Mouse (Mus musculus) lung, embryonic 16.5 days (tissue): ENCODE results near the gene Lhb. TPM values are rescaled to one million over a fixed set of nuclear protein-coding genes. Genes with fewer than 3 reads are reported as not detected.

ENCODE experiments used
- ATAC-seq: fragments of 200-750 bp; cut with Nextera tagmentation; 2 replicates; pipeline ENCODE4 v1.8.0; 2017; ENCODE audit warnings: low read depth, mild to moderate bottlenecking, moderate library complexity
- H3K27ac ChIP-seq: fragments of 300-500 bp; sonication (generic); 2 replicates; pipeline ENCODE4 v1.5.1; 2014; ENCODE audit warnings: mild to moderate bottlenecking, control low read depth, low read length
- H3K27me3 ChIP-seq: fragments of 300-500 bp; sonication (generic); 2 replicates; pipeline ENCODE4 v1.6.1; 2014; ENCODE audit warnings: low read depth, low read length, mixed read lengths; ENCODE audit not compliant: control insufficient read depth, insufficient read depth
- H3K36me3 ChIP-seq: fragments of 300-500 bp; sonication (generic); 2 replicates; pipeline ENCODE4 v1.6.1; 2014; ENCODE audit warnings: low read length; ENCODE audit not compliant: control insufficient read depth, insufficient read depth
- H3K4me1 ChIP-seq: fragments of 300-500 bp; sonication (generic); replicated peaks from 2 replicates; pipeline ENCODE4 v1.6.1; 2014; ENCODE audit warnings: low read length, mixed read lengths; ENCODE audit not compliant: control insufficient read depth, insufficient read depth
- H3K4me2 ChIP-seq: fragments of 300-500 bp; sonication (generic); 2 replicates; pipeline ENCODE4 v1.6.1; 2014; ENCODE audit warnings: low read depth, low read length, control low read depth
- H3K4me3 ChIP-seq: fragments of 300-500 bp; sonication (generic); 2 replicates; pipeline ENCODE4 v1.5.1; 2014; ENCODE audit warnings: mild to moderate bottlenecking, low read length, control low read depth
- H3K9ac ChIP-seq: fragments of 300-500 bp; sonication (generic); 2 replicates; pipeline ENCODE4 v1.6.1; 2014; ENCODE audit warnings: low read length, control low read depth
- H3K9me3 ChIP-seq: fragments of 300-500 bp; sonication (generic); 2 replicates; pipeline ENCODE4 v1.6.1; 2016; ENCODE audit warnings: low read length; ENCODE audit not compliant: control insufficient read depth
- WGBS: fragments of 180-500 bp; shearing (Covaris S2); extraction: QIAGEN DNeasy Blood & Tissue Kit; methylation state at CpG from one replicate; pipeline ENCODE4 v1.1.7; 2014; 5-methylcytosine and 5-hydroxymethylcytosine counted together
- polyA plus RNA-seq: library from polyadenylated mRNA; unstranded; fragments of >200 nt; fragmentation: Nextera tagmentation; extraction: Ambion mirVana; gene quantifications from 2 replicates; pipeline ENCODE4 v1.2.1, GENCODE M21; 2015

The Lhb gene
- polyA plus RNA-seq, 1 experiment from 2014 or later: 3.3 TPM

DNA sequence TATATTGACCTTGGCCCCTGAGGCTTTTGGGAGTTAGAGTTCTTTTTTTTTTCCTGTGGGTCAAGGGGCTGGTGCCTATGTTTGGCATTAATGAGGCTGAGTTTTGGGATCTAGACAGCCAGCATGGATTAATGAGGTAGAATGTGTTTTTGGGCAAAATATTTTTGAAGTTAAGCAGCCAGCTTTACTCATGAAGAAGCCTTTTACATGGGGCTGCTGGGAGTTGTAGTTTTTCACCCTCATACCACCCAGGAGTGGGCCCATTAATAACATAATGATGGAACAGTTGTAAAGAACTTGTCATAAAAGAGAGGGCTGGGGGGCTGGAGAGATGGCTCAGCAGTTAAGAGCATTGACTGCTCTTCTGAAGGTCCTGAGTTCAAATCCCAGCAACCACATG is 26.0 kb downstream of the Lhb start:
- H3K9me3 ChIP-seq: no peaks in the 10 kb centered on the region
- H3K27ac ChIP-seq: no peak overlapping the region
- H3K9ac ChIP-seq: no peak overlapping the region
- H3K27me3 ChIP-seq: no peaks in the 10 kb centered on the region
- H3K4me2 ChIP-seq: no peak overlapping the region
- H3K36me3 ChIP-seq: peaks cover 39% of the 10 kb centered on the region
- no peak overlapping the region for H3K4me3 ChIP-seq
- H3K4me1 ChIP-seq: no peaks in the 10 kb centered on the region; the same call in 1 of the 2 replicates
- no peak for ATAC-seq

DNA sequence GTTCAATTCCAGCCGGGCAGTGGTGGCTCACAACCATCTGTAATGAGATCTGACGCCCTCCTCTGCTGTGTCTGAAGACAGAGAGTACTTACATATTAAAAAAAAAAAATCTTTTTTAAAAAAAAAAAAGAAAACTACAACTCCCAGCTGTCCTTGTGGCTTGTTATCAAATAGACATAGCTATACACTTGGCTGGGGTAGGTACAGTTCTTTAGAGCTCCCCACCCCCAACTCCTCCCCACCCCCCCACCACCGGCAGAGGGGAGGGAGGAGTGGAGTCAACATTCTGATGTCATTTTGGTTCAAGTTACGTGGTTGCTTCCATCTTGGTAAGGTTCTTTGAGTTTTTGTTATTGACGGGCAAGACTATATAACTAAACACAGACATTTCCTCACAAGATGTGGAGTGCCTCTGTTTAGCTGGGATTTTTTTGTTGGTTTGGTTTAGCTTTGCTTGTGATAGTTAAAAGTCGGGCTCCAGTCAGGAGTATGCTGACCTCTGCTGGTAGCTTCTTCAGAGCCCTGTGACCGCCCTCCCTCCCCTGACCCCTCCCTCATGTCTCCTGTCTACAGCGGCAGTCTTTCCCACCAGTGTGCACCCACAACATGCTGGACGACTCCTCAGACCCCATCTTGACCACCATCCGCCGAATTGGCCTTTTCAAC is 26.8 kb downstream of the Lhb start:
- no peaks in the 10 kb centered on the region for H3K9me3 ChIP-seq
- H3K4me3 ChIP-seq: no peak overlapping the region
- H3K27me3 ChIP-seq: no peaks in the 10 kb centered on the region
- WGBS: 30% methylated on average over 11 of the region's 11 CpGs
- H3K4me1 ChIP-seq: no peaks in the 10 kb centered on the region; the same call in 1 of the 2 replicates
- peaks cover 44% of the 10 kb centered on the region for H3K36me3 ChIP-seq
- no peak overlapping the region for H3K27ac ChIP-seq
- ATAC-seq: peak; percentile 41; the same call in 1 of the 2 replicates
- no peak overlapping the region for H3K4me2 ChIP-seq
- H3K9ac ChIP-seq: no peak overlapping the region

DNA sequence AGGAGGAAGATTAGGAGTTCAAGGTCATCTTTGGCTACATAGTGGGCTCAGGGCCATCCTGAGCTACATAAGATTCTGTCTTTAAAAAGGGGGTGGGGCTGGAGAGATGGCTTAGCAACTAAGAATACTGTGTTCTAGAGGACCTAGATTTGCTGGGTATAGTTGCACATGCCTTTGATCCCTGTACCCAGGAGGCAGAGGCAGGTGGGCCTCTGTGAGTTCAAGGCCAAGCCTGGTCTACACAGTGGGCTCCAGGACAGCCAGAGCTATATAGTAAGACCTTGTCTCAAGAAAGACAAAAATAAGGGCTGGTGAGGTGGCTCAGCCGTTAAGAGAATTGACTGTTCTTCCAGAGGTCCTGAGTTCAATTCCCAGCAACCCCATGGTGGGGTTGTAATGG is 29.4 kb downstream of the Lhb start:
- H3K9me3 ChIP-seq: no peaks in the 10 kb centered on the region
- WGBS: 83% methylated on average over 1 of the region's 1 CpGs
- ATAC-seq: no peak
- no peak overlapping the region for H3K9ac ChIP-seq
- no peaks in the 10 kb centered on the region; the same call in 1 of the 2 replicates for H3K4me1 ChIP-seq
- H3K27ac ChIP-seq: no peak overlapping the region
- peaks cover 40% of the 10 kb centered on the region for H3K36me3 ChIP-seq
- no peaks in the 10 kb centered on the region for H3K27me3 ChIP-seq
- H3K4me2 ChIP-seq: no peak overlapping the region
- H3K4me3 ChIP-seq: no peak overlapping the region

DNA sequence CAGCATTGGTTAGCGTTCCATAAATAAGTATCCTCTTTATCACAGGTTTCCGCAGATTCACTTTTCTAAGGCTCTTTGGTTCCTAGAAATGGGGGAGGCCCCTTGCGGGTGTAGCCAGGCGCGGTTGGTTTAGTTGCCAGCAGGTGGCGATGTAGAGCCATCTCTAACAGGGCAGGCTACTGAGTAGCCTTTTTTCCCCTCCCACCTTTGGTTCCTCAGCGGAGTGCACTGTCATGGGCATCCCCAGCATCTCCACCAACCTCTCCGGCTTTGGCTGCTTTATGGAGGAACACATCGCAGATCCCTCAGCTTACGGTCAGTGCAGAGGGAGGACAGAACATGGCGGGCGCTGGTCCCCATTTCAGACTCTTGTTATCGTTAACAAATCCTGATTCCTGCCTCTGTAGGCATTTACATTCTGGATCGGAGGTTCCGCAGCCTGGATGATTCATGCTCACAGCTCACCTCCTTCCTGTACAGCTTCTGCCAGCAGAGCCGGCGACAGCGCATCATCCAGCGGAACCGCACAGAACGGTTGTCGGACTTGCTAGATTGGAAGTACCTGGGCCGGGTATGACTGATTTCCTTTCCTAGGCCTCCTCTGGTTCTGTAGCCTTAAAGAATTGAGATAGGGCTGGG is 30.8 kb downstream of the Lhb start:
- no peak overlapping the region for H3K4me3 ChIP-seq
- peaks cover 38% of the 10 kb centered on the region for H3K36me3 ChIP-seq
- peaks cover under 1% of the 10 kb centered on the region; the same call in 1 of the 2 replicates for H3K4me1 ChIP-seq
- 53% methylated on average over 23 of the region's 23 CpGs for WGBS
- H3K27me3 ChIP-seq: no peaks in the 10 kb centered on the region
- H3K27ac ChIP-seq: no peak overlapping the region
- no peak overlapping the region for H3K4me2 ChIP-seq
- ATAC-seq: peak; percentile 77
- H3K9ac ChIP-seq: no peak overlapping the region
- no peaks in the 10 kb centered on the region for H3K9me3 ChIP-seq

DNA sequence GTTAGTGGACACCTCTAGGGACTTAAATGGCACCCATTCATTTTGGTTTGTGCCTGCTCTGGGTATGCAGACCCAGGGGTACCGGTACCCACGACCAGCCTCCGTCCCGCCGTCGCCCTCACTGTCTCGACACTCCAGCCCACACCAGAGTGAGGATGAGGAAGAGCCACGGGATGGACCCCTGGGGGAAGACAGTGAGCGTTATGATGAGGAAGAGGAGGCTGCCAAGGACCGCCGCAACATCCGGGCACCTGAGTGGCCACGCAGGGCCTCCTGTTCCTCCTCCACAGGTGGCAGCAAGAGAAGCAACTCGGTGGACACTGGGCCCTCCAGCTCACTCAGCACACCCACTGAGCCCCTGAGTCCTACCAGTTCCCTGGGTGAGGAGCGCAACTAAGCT is 34.4 kb downstream of the Lhb start:
- H3K9me3 ChIP-seq: no peaks in the 10 kb centered on the region
- H3K27me3 ChIP-seq: no peaks in the 10 kb centered on the region
- no peak overlapping the region for H3K4me2 ChIP-seq
- H3K4me3 ChIP-seq: no peak overlapping the region
- peaks cover 39% of the 10 kb centered on the region for H3K36me3 ChIP-seq
- 85% methylated on average over 15 of the region's 15 CpGs for WGBS
- no peak for ATAC-seq
- H3K27ac ChIP-seq: no peak overlapping the region
- no peak overlapping the region for H3K9ac ChIP-seq
- peaks cover 20% of the 10 kb centered on the region for H3K4me1 ChIP-seq

DNA sequence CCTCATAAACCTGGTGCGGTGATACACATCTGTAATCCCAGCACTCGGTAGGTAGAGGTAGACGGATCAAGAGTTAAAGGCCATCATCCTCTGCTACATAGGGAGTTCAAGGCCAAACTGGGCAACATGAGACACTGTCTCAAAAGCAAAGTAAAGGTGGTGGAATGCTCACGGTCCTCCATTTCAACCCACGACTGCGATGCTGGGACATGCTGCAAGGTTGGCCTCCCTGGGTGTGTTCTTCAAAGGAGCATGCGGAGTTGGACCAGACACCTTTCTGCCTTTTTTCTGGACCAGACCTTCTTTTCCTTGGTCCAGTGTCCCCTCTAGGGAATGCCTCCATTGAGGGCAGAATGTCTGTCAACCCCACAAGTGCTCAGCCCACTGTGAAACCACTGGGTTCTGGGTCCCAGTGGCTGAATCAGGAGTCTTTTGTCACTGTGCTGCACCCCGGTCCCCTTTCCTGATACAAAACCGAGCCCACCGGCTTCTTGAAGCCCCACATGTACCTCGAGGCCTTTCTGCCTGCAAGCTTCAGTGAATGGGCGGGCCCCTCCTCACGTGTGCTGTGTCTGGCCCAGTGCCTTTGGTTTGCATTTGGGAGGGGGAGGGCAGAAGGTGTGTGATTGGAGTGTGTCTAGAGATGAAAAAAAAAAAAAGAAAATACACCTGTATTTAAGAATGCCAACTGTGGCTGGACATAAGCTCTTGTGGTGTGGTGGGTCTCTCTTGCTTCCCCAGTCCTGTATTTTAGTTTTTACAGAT is 35.5 kb downstream of the Lhb start:
- peaks cover 32% of the 10 kb centered on the region for H3K4me1 ChIP-seq
- no peak for ATAC-seq
- H3K9ac ChIP-seq: no peak overlapping the region
- peaks cover 37% of the 10 kb centered on the region for H3K36me3 ChIP-seq
- H3K27ac ChIP-seq: no peak overlapping the region
- 69% methylated on average over 13 of the region's 13 CpGs for WGBS
- no peak overlapping the region for H3K4me2 ChIP-seq
- no peak overlapping the region for H3K4me3 ChIP-seq
- no peaks in the 10 kb centered on the region for H3K27me3 ChIP-seq
- no peaks in the 10 kb centered on the region for H3K9me3 ChIP-seq

DNA sequence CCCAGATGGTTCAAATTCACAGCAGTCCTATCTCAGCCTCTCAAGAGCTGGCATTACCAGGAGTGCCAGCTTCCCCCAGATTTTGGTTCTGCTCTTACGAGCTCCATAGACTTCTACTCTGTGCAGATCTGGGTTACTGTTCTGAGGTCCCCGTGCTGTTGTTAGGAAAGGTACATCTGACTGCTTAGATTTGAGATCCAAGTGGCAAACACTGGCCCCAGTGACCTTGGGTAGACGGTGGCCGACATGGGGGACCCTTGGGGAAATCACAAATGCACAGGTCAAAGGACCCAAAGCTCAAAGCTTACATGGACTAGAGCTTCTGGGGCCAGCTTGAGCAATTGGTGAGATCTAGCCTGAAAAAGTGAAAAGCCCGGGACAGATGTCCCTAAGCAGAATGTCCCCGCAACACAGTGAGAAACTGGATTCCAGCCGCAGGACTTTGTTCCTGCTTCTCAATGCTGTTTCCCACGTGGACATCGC is 36.1 kb downstream of the Lhb start:
- peaks cover 33% of the 10 kb centered on the region for H3K4me1 ChIP-seq
- no peak for ATAC-seq
- peaks cover 38% of the 10 kb centered on the region for H3K36me3 ChIP-seq
- peak overlapping the region; percentile 68; the same call in 1 of the 2 replicates for H3K4me3 ChIP-seq
- no peaks in the 10 kb centered on the region for H3K9me3 ChIP-seq
- no peaks in the 10 kb centered on the region for H3K27me3 ChIP-seq
- H3K4me2 ChIP-seq: peak overlapping the region; percentile 71; the same call in 1 of the 2 replicates
- WGBS: 28% methylated on average over 9 of the region's 9 CpGs
- peak overlapping the region; percentile 33 for H3K27ac ChIP-seq
- H3K9ac ChIP-seq: peak overlapping the region; percentile 40

DNA sequence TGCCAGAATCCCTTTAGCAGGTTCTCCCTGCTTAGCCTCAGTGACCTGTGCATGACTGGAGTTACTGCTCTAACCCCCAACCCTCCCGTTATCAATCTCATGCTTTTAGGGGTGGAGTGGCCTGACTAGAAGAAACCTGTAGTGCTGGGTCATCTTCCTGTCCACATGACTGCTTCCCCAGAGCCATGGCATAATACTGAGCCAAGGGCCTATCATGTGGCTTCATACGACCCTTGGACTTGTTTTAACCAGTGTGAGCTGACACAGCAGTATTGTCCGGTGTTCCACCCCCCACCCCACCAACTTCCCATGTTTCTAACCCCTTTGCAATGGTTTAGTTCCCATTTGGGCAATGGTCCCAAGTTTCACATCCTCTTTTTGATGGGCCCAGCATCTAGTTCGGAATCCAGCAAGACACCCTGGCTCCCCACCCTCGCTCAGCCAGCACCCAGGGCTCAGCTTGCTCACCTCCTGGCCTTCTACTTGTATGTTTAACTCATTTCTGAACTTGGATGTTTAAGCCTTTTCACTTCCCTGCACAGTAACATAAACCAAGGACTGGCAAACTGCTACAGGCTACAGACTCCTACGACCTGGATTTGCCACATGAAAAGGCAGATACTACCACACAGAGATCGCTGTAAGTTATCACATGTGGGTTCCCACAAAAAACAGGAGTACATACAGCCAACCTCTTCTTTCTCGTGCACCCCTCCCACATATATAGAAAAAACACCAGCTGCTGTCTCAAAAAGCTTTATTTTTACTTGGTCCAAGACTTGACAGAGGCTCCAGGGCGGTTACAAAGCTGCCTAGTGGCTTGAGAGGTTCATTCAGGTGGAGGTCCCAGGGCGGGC is 36.8 kb downstream of the Lhb start:
- Histone ChIP-seq H3K4me3 (peak overlapping the region; percentile 68), H3K4me2 (peak overlapping the region; percentile 71), H3K27ac (peak overlapping the region; percentile 33), H3K27me3 (no peaks in the 10 kb centered on the region), H3K9me3 (no peaks in the 10 kb centered on the region), H3K9ac (peak overlapping the region; percentile 79), H3K36me3 (peaks cover 36% of the 10 kb centered on the region), H3K4me1 (peaks cover 33% of the 10 kb centered on the region)
- 39% methylated on average over 9 of the region's 10 CpGs for WGBS
- no peak for ATAC-seq
